Mouse (Mus musculus): Measurements from ENCODE around the gene Ptprk. TPM values are rescaled to one million over a fixed set of nuclear protein-coding genes. Genes with fewer than 3 reads are reported as not detected.

The Ptprk gene
- polyA plus RNA-seq, 1 experiment = 6.0 TPM

GRCm38 (mm10) chr10:28145326-28145725, 70.7 kb downstream of the Ptprk start:
- Histone ChIP-seq H3K27ac (ENCODE audit: control insufficient read depth, insufficient read depth, low read length) (no peak overlapping the region), H3K4me3 (ENCODE audit: control insufficient read depth, insufficient read depth, low read length) (no peak overlapping the region), H3K4me1 (replicated peaks; ENCODE audit: control insufficient read depth, insufficient read depth, low read length) (no peaks in the 10 kb centered on the region), H3K27me3 (ENCODE audit: control insufficient read depth, insufficient read depth, low read length) (no peaks in the 10 kb centered on the region), H3K36me3 (ENCODE audit: control insufficient read depth, insufficient read depth, low read length) (no peaks in the 10 kb centered on the region)
- WGBS = 76% methylated on average over 5 of the region's 5 CpGs
- no peak for DNase-seq
- TF ChIP-seq POLR2A (IDR thresholded peaks at IDR 0.05; ENCODE audit: control insufficient read depth, extremely low read depth, insufficient read depth, low read length, poor library complexity) (no peak), CTCF (IDR thresholded peaks at IDR 0.05; ENCODE audit: borderline replicate concordance, control insufficient read depth, extremely low read depth, insufficient read depth, low read length, poor library complexity) (no peak)

GRCm38 (mm10) chr10:28155688-28156685, 81.4 kb downstream of the Ptprk start:
- Histone ChIP-seq H3K27me3 (ENCODE audit: control insufficient read depth, insufficient read depth, low read length) (no peaks in the 10 kb centered on the region), H3K27ac (ENCODE audit: control insufficient read depth, insufficient read depth, low read length) (no peak overlapping the region), H3K4me3 (ENCODE audit: control insufficient read depth, insufficient read depth, low read length) (no peak overlapping the region), H3K36me3 (ENCODE audit: control insufficient read depth, insufficient read depth, low read length) (no peaks in the 10 kb centered on the region), H3K4me1 (replicated peaks; ENCODE audit: control insufficient read depth, insufficient read depth, low read length) (no peaks in the 10 kb centered on the region)
- 94% methylated on average over 20 of the region's 20 CpGs for WGBS
- DNase-seq = no peak
- TF ChIP-seq CTCF (IDR thresholded peaks at IDR 0.05; ENCODE audit: borderline replicate concordance, control insufficient read depth, extremely low read depth, insufficient read depth, low read length, poor library complexity) (no peak), POLR2A (IDR thresholded peaks at IDR 0.05; ENCODE audit: control insufficient read depth, extremely low read depth, insufficient read depth, low read length, poor library complexity) (no peak)

GRCm38 (mm10) chr10:28159716-28160115, 85.1 kb downstream of the Ptprk start:
- Histone ChIP-seq H3K27ac (ENCODE audit: control insufficient read depth, insufficient read depth, low read length) (no peak overlapping the region), H3K4me1 (replicated peaks; ENCODE audit: control insufficient read depth, insufficient read depth, low read length) (no peaks in the 10 kb centered on the region), H3K36me3 (ENCODE audit: control insufficient read depth, insufficient read depth, low read length) (no peaks in the 10 kb centered on the region), H3K27me3 (ENCODE audit: control insufficient read depth, insufficient read depth, low read length) (no peaks in the 10 kb centered on the region), H3K4me3 (ENCODE audit: control insufficient read depth, insufficient read depth, low read length) (no peak overlapping the region)
- 96% methylated on average over 4 of the region's 4 CpGs for WGBS
- TF ChIP-seq CTCF (IDR thresholded peaks at IDR 0.05; ENCODE audit: borderline replicate concordance, control insufficient read depth, extremely low read depth, insufficient read depth, low read length, poor library complexity) = no peak
- no peak for TF ChIP-seq POLR2A (IDR thresholded peaks at IDR 0.05; ENCODE audit: control insufficient read depth, extremely low read depth, insufficient read depth, low read length, poor library complexity)
- DNase-seq = no peak

GRCm38 (mm10) chr10:28161306-28161705, 86.7 kb downstream of the Ptprk start:
- H3K4me1 ChIP-seq (replicated peaks; ENCODE audit: control insufficient read depth, insufficient read depth, low read length) = no peaks in the 10 kb centered on the region
- no peaks in the 10 kb centered on the region for H3K27me3 ChIP-seq (ENCODE audit: control insufficient read depth, insufficient read depth, low read length)
- H3K27ac ChIP-seq (ENCODE audit: control insufficient read depth, insufficient read depth, low read length) = no peak overlapping the region
- H3K4me3 ChIP-seq (ENCODE audit: control insufficient read depth, insufficient read depth, low read length) = no peak overlapping the region
- DNase-seq = no peak
- no peaks in the 10 kb centered on the region for H3K36me3 ChIP-seq (ENCODE audit: control insufficient read depth, insufficient read depth, low read length)
- TF ChIP-seq POLR2A (IDR thresholded peaks at IDR 0.05; ENCODE audit: control insufficient read depth, extremely low read depth, insufficient read depth, low read length, poor library complexity) (no peak), CTCF (IDR thresholded peaks at IDR 0.05; ENCODE audit: borderline replicate concordance, control insufficient read depth, extremely low read depth, insufficient read depth, low read length, poor library complexity) (no peak)

GRCm38 (mm10) chr10:28164250-28164649, 89.6 kb downstream of the Ptprk start:
- no peaks in the 10 kb centered on the region for H3K36me3 ChIP-seq (ENCODE audit: control insufficient read depth, insufficient read depth, low read length)
- no peak for TF ChIP-seq POLR2A (IDR thresholded peaks at IDR 0.05; ENCODE audit: control insufficient read depth, extremely low read depth, insufficient read depth, low read length, poor library complexity)
- TF ChIP-seq CTCF (IDR thresholded peaks at IDR 0.05; ENCODE audit: borderline replicate concordance, control insufficient read depth, extremely low read depth, insufficient read depth, low read length, poor library complexity) = no peak
- H3K27me3 ChIP-seq (ENCODE audit: control insufficient read depth, insufficient read depth, low read length) = no peaks in the 10 kb centered on the region
- DNase-seq = no peak
- H3K4me3 ChIP-seq (ENCODE audit: control insufficient read depth, insufficient read depth, low read length) = no peak overlapping the region
- no peaks in the 10 kb centered on the region for H3K4me1 ChIP-seq (replicated peaks; ENCODE audit: control insufficient read depth, insufficient read depth, low read length)
- H3K27ac ChIP-seq (ENCODE audit: control insufficient read depth, insufficient read depth, low read length) = no peak overlapping the region

GRCm38 (mm10) chr10:28164746-28165145, 90.1 kb downstream of the Ptprk start:
- Histone ChIP-seq H3K27me3 (ENCODE audit: control insufficient read depth, insufficient read depth, low read length) (no peaks in the 10 kb centered on the region), H3K27ac (ENCODE audit: control insufficient read depth, insufficient read depth, low read length) (no peak overlapping the region), H3K4me3 (ENCODE audit: control insufficient read depth, insufficient read depth, low read length) (no peak overlapping the region), H3K36me3 (ENCODE audit: control insufficient read depth, insufficient read depth, low read length) (no peaks in the 10 kb centered on the region), H3K4me1 (replicated peaks; ENCODE audit: control insufficient read depth, insufficient read depth, low read length) (no peaks in the 10 kb centered on the region)
- TF ChIP-seq CTCF (IDR thresholded peaks at IDR 0.05; ENCODE audit: borderline replicate concordance, control insufficient read depth, extremely low read depth, insufficient read depth, low read length, poor library complexity) (no peak), POLR2A (IDR thresholded peaks at IDR 0.05; ENCODE audit: control insufficient read depth, extremely low read depth, insufficient read depth, low read length, poor library complexity) (no peak)
- no peak for DNase-seq
